Mouse (Mus musculus): ENCODE results near the gene Il5. TPM values are rescaled to one million over a fixed set of nuclear protein-coding genes. Genes with fewer than 3 reads are reported as not detected.

Gene Il5
- total RNA-seq, 2 experiments from 2014 or later, result not detected

DNA sequence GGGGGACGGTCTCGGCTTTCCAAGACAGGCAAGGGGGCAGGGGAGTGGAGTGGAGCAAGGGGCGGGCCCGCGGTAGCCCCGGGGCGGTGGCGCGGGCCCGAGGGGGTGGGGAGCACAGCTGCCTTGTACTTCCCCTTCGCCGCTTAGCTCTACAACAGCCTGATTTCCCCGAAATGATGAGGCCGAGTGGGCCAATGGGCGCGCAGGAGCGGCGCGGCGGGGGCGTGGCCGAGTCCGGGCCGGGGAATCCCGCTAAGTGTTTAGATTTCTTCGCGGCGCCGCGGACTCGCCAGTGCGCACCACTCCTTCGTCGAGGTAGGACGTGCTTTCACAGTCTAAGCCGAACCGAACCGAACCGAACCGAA lies 49.1 kb downstream of the Il5 start, which contains the start of gene Irf1:
TSS of gene Irf1 (plus strand) at position 255 of the 365 bp plus-strand sequence.
- peak; percentile 83 for DNase-seq
- intact Hi-C loops (cut with DNase I), result no loop called here

DNA sequence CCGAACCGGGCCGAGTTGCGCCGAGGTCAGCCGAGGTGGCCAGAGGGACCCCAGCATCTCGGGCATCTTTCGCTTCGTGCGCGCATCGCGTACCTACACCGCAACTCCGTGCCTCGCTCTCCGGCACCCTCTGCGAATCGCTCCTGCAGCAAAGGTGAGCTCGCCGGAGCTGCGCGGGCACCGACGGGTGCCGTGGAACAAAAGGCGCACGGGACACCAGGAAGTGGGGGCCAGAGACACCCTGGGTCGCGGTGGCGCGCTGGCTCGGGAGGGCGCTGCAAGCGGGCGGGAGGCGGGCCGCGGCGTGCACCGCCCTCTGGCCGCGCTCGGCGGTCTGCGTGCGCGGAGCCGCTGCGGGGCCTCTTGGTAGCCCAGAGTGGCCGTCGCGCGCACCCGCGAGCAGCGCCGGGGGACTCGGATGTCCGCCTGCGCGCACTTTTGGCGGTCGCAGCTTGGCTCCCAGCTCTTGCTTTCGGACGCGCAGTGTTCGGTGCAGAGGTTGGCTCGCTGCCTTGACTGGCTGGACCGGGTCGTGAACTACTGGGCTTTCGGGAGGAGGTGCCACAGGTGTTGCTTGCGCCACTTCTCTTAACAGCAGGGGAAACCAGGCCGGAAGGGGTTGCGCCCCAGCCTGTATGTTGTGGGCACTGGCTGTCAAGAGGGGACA lies 49.7 kb downstream of the Il5 start:
- intact Hi-C loops (cut with DNase I), result no loop called here
- peak; percentile 54 for DNase-seq

DNA sequence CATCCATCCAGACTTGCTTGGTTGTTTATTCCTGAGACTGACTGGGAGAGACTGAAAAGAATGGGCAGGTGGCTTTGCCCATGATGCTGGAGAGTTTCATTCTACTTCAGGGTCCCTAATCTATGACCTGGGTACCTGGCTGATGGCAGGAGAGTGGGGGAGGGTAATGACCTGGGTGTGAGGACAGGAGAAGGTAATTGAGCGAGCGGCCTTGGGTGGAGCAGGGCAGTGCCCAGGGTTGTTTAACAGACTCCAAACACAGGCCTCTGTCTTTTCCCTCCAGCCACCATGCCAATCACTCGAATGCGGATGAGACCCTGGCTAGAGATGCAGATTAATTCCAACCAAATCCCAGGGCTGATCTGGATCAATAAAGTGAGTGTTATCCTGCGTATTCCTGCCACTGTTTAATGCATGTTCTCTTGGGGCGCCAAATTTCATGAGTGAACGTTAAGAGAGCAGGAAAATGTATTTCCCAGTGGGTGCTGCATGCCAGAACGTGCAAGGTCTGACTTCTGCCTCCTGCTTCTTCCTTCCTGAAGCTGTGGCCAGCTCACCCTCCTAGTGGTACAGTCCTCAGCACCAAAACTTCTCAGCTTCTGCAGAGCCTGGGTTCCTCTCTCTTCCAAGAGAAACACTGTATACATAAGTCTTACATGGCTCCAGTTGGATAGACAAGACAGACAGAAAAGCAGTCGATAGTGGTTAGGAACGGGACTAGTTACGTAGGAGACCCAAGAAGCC lies 50.6 kb downstream of the Il5 start:
- intact Hi-C loops (cut with DNase I), result no loop called here

DNA sequence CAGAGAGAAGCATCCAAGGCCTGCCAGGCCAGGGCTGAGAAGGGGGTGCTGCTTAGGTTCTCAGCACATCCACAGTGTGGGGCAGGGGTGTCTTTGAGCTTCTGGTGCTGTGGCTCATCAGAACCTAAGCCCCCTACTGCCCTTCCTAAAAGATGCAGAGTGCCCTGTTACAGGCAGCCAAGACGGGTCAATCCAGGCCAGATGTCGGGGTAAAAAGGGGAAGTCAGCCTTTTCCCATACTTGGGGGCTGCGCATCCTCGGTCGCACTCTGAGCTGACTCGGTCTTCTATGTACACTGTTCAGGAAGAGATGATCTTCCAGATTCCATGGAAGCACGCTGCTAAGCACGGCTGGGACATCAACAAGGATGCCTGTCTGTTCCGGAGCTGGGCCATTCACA lies 51.9 kb downstream of the Il5 start:
- intact Hi-C loops (cut with DNase I), result no loop called here
- DNase-seq, result no peak

More for the DNA sequence above, 50.6 kb downstream of the Il5 start:
- DNase-seq, result no peak

DNA sequence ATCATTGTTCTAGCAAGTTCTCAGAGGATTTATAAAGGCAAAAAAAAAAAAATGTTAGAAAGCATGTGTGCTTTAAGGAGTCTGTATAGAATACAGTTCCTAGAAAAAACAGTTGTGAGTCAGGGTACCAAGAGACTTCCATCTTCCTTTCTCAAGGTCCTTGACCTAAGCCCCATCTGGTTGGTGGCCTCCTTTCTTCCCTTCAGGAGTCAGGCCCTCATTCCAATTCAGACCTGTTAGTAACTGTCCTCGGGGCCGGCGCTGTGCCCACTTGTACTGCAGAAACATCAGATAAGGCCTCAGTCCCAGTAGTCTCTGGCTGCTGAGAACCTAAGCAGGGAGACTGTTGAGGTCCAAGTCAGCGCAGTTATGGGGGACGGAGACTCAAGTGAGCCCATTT lies 52.5 kb downstream of the Il5 start, which contains the start of gene Gm17334:
TSS of gene Gm17334 (minus strand) at position 101 of the 400 bp plus-strand sequence.
- no peak for DNase-seq
- intact Hi-C loops (cut with DNase I), result no loop called here

DNA sequence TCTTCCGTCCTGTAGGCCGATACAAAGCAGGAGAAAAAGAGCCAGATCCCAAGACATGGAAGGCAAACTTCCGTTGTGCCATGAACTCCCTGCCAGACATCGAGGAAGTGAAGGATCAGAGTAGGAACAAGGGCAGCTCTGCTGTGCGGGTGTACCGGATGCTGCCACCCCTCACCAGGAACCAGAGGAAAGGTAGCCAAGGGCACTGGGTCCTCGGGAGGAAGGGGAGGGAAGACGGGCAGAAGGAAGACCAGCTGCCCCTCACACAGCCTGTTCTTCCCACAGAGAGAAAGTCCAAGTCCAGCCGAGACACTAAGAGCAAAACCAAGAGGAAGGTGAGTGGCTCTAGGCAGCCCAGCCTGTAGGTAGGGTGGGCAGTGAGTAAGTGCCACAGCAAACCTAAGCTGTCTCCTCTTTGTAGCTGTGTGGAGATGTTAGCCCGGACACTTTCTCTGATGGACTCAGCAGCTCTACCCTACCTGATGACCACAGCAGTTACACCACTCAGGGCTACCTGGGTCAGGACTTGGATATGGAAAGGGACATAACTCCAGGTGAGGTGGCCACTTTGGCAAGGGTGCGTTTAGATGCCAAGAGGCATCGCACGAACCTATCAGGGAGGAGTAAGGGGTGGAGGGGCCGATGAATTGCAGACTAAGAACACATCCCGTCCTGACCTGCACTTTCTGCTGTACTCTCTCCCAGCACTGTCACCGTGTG lies 53.2 kb downstream of the Il5 start:
- intact Hi-C loops (cut with DNase I), result no loop called here
- no peak for DNase-seq

Small RNA genes within 50 kb of the gene (microRNA-seq; reads per million reads assigned to microRNA genes)
- gene Mir7671, result not detected

Other genes with a start within 250 kb of the Il5 start
- gene Gm9945, start 240.6 kb upstream of the Il5 start, total RNA-seq (2021), result under 1 TPM; 0.52 to 0.98 TPM
- 10 to 100 TPM; 12.2 to 18.1 TPM for gene Sowaha, start 240.5 kb upstream of the Il5 start, total RNA-seq (2021)
- 10 to 100 TPM; 53.7 to 54.5 TPM for gene Sept8, start 201.5 kb upstream of the Il5 start, total RNA-seq (2021)
- gene Kif3a, start 153.4 kb upstream of the Il5 start, total RNA-seq (2021), result 100 to 1,000 TPM; 169 to 171 TPM
- not detected for gene Il4, start 102.1 kb upstream of the Il5 start, total RNA-seq (2021)
- not detected for gene Il13, start 86.1 kb upstream of the Il5 start, total RNA-seq (2021)
- 10 to 100 TPM; 10.1 to 11.3 TPM for gene Rad50, start 13.5 kb upstream of the Il5 start, total RNA-seq (2021)
- gene Irf1, start 49.2 kb downstream of the Il5 start, total RNA-seq (2021), result 1 to 10 TPM; 2.9 to 4.2 TPM
- not detected for gene Gm17334, start 52.4 kb downstream of the Il5 start, total RNA-seq (2021)
- 1 to 10 TPM; 1.1 to 1.3 TPM for gene Gm12216, start 138.5 kb downstream of the Il5 start, total RNA-seq (2021)
- 10 to 100 TPM; 17.2 to 19.6 TPM for gene Slc22a5, start 170.9 kb downstream of the Il5 start, total RNA-seq (2021)